Comparison of ENCODE assay signal across 16 mouse cellular contexts in genomic region chr11:109851996-109852395, GRCm38 (mm10). TPM values are rescaled to one million over a fixed set of nuclear protein-coding genes. Genes with fewer than 3 reads are reported as not detected.
A peak's percentile ranks its signal among the peaks of the same experiment; 100 is the strongest.
DNase-seq lines count a peak whose midpoint lies in the region; ATAC-seq and TF ChIP-seq lines count a peak whose summit lies in the region.
"Had no signal": no experiment of that assay in that cellular context is flagged by ENCODE, and none has a peak within 500 bp of the region (broad histone marks: within the 10 kb centered on the region; RNA-seq: fewer than 3 reads in every experiment).

No protein-coding gene starts in this region.

- intact Hi-C loops in heart, postnatal 10 days (cut with DNase I): no loop called here

- peaks cover 6 to 10% of the 10 kb centered on the region in 2 experiments; a peak in 3 of 4 replicates for H3K4me1 ChIP-seq in heart, embryonic 14.5 days (ENCODE audit: control insufficient read depth in 2 of 2, insufficient read depth in 2 of 2, low read length in 2 of 2)
- H3K4me1 ChIP-seq in liver, postnatal 0 days (ENCODE audit: insufficient read depth): peaks cover 3% of the 10 kb centered on the region
- no peaks in the 10 kb centered on the region for H3K4me1 ChIP-seq in liver, embryonic 11.5 days (replicated peaks; ENCODE audit: control insufficient read depth, insufficient read depth, low read length)
- H3K4me1 ChIP-seq: liver, embryonic 15.5 days; midbrain, embryonic 15.5 days had no signal

- 0 out of 4 replicates have a peak overlapping the region, but pooled peaks of 1 of the 2 experiments have one; percentile 41 for H3K27ac ChIP-seq in heart, embryonic 14.5 days (replicated peaks in 1 of 2; ENCODE audit: control insufficient read depth in 1 of 2, insufficient read depth in 1 of 2, low read depth in 2 of 2, low read length in 2 of 2)
- 0 out of 2 replicates have a peak overlapping the region, but pooled peaks have one; percentile 7 for H3K27ac ChIP-seq in liver, postnatal 0 days (ENCODE audit: low read depth)
- H3K27ac ChIP-seq in liver, embryonic 11.5 days (ENCODE audit: low read depth, low read length): no peak overlapping the region
- H3K27ac ChIP-seq: left cerebral cortex, adult 2 months; liver, embryonic 15.5 days; midbrain, embryonic 15.5 days had no signal

- ATAC-seq in heart, embryonic 14.5 days (ENCODE audit: insufficient number of reproducible peaks, insufficient read depth, low FRiP score, low read depth): 0 out of 2 replicates have a peak, but pooled peaks have one; percentile 31
- peak; percentile 69 for ATAC-seq in liver, postnatal 0 days
- ATAC-seq in liver, embryonic 11.5 days (replicated peaks; ENCODE audit: low FRiP score): no peak
- ATAC-seq in megakaryocyte-erythroid progenitor cell, adult 5-6 weeks (replicated peaks; ENCODE audit: low FRiP score, low TSS enrichment, poor library complexity, severe bottlenecking): no peak
- ATAC-seq: intestine, postnatal 0 days; midbrain, embryonic 15.5 days had no signal

- no peak overlapping the region for H3K9ac ChIP-seq in heart, embryonic 14.5 days (ENCODE audit: low read length)
- H3K9ac ChIP-seq in liver, postnatal 0 days (replicated peaks): no peak overlapping the region
- no peak overlapping the region for H3K9ac ChIP-seq in liver, embryonic 11.5 days (ENCODE audit: low read depth, low read length)
- H3K9ac ChIP-seq: liver, embryonic 15.5 days; midbrain, embryonic 15.5 days had no signal

- no peak for DNase-seq in heart, postnatal 10 days
- DNase-seq in liver, postnatal 0 days: peak; percentile 64
- no peak for DNase-seq in liver, embryonic 11.5 days (ENCODE audit: low spot score)
- peak; percentile 88 for DNase-seq in adrenal gland, adult 8-10 months
- DNase-seq in kidney, postnatal 36 days: peak; percentile 50 to 69
- no peak for DNase-seq in gastrocnemius, postnatal 10 days
- DNase-seq: thymus, postnatal 25 days had no signal

- H3K4me2 ChIP-seq in heart, embryonic 14.5 days (ENCODE audit: low read length): no peak overlapping the region
- H3K4me2 ChIP-seq in liver, postnatal 0 days (ENCODE audit: low read depth, low read length): no peak overlapping the region
- no peak overlapping the region for H3K4me2 ChIP-seq in liver, embryonic 11.5 days
- H3K4me2 ChIP-seq: liver, embryonic 15.5 days; midbrain, embryonic 15.5 days had no signal

- no peak for TF ChIP-seq EP300 in liver, postnatal 0 days (IDR thresholded peaks at IDR 0.05; ENCODE audit: low read depth)

- no peak overlapping the region for H3K4me3 ChIP-seq in heart, embryonic 14.5 days (ENCODE audit: control insufficient read depth in 1 of 2, insufficient read depth in 1 of 2, low read depth in 1 of 2, low read length in 2 of 2)
- H3K4me3 ChIP-seq in liver, postnatal 0 days (ENCODE audit: low read depth, low read length): no peak overlapping the region
- H3K4me3 ChIP-seq in liver, embryonic 11.5 days (ENCODE audit: low read depth, low read length): no peak overlapping the region
- H3K4me3 ChIP-seq: erythroblast, embryonic 14.5 days; left cerebral cortex, adult 2 months; liver, embryonic 15.5 days; midbrain, embryonic 15.5 days had no signal

- H3K36me3 ChIP-seq in heart, embryonic 14.5 days (ENCODE audit: control insufficient read depth, insufficient read depth, low read length): no peaks in the 10 kb centered on the region
- H3K36me3 ChIP-seq in liver, postnatal 0 days (replicated peaks; ENCODE audit: insufficient read depth, low read length): no peaks in the 10 kb centered on the region
- H3K36me3 ChIP-seq in liver, embryonic 11.5 days (ENCODE audit: control insufficient read depth, insufficient read depth, low read length): no peaks in the 10 kb centered on the region
- H3K36me3 ChIP-seq: liver, embryonic 15.5 days; midbrain, embryonic 15.5 days had no signal

- WGBS in heart, embryonic 14.5 days: 57% methylated on average over 4 of the region's 4 CpGs
- WGBS in liver, postnatal 0 days (ENCODE audit: insufficient replicate concordance): 79% methylated on average over 4 of the region's 4 CpGs
- 80% methylated on average over 4 of the region's 4 CpGs for WGBS in liver, embryonic 11.5 days

- no peaks in the 10 kb centered on the region for H3K9me3 ChIP-seq in heart, embryonic 14.5 days (ENCODE audit: control insufficient read depth, low read length)
- no peaks in the 10 kb centered on the region for H3K9me3 ChIP-seq in liver, postnatal 0 days (ENCODE audit: low read length)
- H3K9me3 ChIP-seq in liver, embryonic 11.5 days (ENCODE audit: control insufficient read depth, low read length): no peaks in the 10 kb centered on the region
- H3K9me3 ChIP-seq: liver, embryonic 15.5 days; midbrain, embryonic 15.5 days had no signal

- no peaks in the 10 kb centered on the region for H3K27me3 ChIP-seq in heart, embryonic 14.5 days (ENCODE audit: control insufficient read depth, insufficient read depth, low read length)
- H3K27me3 ChIP-seq in liver, postnatal 0 days (ENCODE audit: insufficient read depth, low read length): no peaks in the 10 kb centered on the region
- no peaks in the 10 kb centered on the region for H3K27me3 ChIP-seq in liver, embryonic 11.5 days (replicated peaks; ENCODE audit: control insufficient read depth, insufficient read depth, low read length)
- H3K27me3 ChIP-seq: liver, embryonic 15.5 days; midbrain, embryonic 15.5 days had no signal

- TF ChIP-seq CTCF in liver, postnatal 0 days (IDR thresholded peaks at IDR 0.05; ENCODE audit: low read depth): no peak

RNA-seq across cellular contexts. Expression of gene 1700012B07Rik, which starts 24.1 kb away (rescaled TPM):
- not detected in 2 replicates for polyA plus RNA-seq in heart, embryonic 14.5 days (2014; fragmentation: Nextera tagmentation; extraction: Ambion mirVana)
- not detected for total RNA-seq in heart, postnatal 10 days (2021)
- 0.59 TPM in 1 of 2 replicates, not detected in the other for polyA plus RNA-seq in liver, postnatal 0 days (2015; fragmentation: Nextera tagmentation; extraction: Ambion mirVana)
- polyA plus RNA-seq in liver, embryonic 11.5 days (2014; fragmentation: Nextera tagmentation; extraction: Ambion mirVana): not detected in 2 replicates
- not detected for total RNA-seq in adrenal gland, adult 8-10 months (2022)
- total RNA-seq in gastrocnemius, postnatal 10 days (2021): not detected
- 3.4 TPM in 1 of 2 replicates, not detected in the other for total RNA-seq in megakaryocyte-erythroid progenitor cell, adult 5-6 weeks (2014; fragmentation: Nextera tagmentation)
- total RNA-seq in megakaryocyte-erythroid progenitor cell, adult 5-6 weeks (2017): not detected in 2 replicates
- total RNA-seq: heart, postnatal 36 days; left cerebral cortex, adult 2 months had no signal
- polyA plus RNA-seq: erythroblast, embryonic 14.5 days; frontal cortex, adult 2 months; intestine, postnatal 0 days; liver, embryonic 15.5 days; midbrain, embryonic 15.5 days had no signal

Comparison
In these comparisons a context has a peak if more than half of its experiments do, and no peak if none do; other contexts are left out.
1. ATAC-seq: peak in heart, embryonic 14.5 days (single experiment) and liver, postnatal 0 days (single experiment); none in liver, embryonic 11.5 days (single experiment) and megakaryocyte-erythroid progenitor cell, adult 5-6 weeks (single experiment).
2. DNase-seq: peak in liver, postnatal 0 days (single experiment), adrenal gland, adult 8-10 months (single experiment) and kidney, postnatal 36 days (2 of 2); none in heart, postnatal 10 days (0 of 2), liver, embryonic 11.5 days (single experiment) and gastrocnemius, postnatal 10 days (single experiment).